Mouse (Mus musculus): Measurements from ENCODE around the gene Rnf144a.

DNA sequence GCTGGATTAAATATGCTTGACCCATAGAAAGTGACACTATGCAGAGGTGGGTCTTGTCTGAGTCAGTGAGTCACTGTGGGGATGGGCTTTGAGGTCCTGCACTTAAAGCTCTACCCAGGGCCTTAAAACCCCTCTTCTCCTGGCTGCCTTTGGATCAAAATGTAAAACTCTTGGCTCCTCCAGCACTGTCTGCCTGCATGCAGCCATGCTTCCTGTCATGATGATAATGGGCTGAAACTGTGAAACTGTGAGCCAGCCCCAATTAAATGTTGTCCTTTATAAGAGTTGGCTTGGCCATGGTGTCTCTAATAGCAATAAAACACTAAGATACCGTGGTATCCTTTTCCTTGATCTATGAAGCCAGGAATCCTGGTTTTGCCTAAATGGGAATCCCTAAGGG lies 13.8 kb downstream of the Rnf144a start:
- TF ChIP-seq CTCF (IDR thresholded peaks at IDR 0.05; ENCODE audit: low read depth, low read length) (no peak), EP300 (IDR thresholded peaks at IDR 0.05; ENCODE audit: insufficient read depth, low read depth, low read length) (no peak)
